Mouse (Mus musculus) gastrocnemius, adult 2 months (tissue): ENCODE measurements at regions not wholly inside any gene's neighbourhood (a gene's known extent, or its start where the extent isn't known, plus 50 kb on each side); places are given as distances from the start of the nearest gene placed in this dataset.
"Not testable (repeated sequence)": the region's sequence is repeated elsewhere in the genome, so short reads cannot be mapped to it uniquely, and the experiment has no call there.

ENCODE experiments used
- DNase-seq: peaks from one replicate; pipeline ENCODE4 v3.0.0; 2022
- H3K27ac ChIP-seq: fragments of 200-600 bp; 2 replicates; pipeline ENCODE4 v1.8.1; 2022; ENCODE audit warnings: mild to moderate bottlenecking
- H3K4me3 ChIP-seq: fragments of 200-600 bp; 2 replicates; pipeline ENCODE4 v1.8.1; 2022; ENCODE audit warnings: mild to moderate bottlenecking, moderate library complexity
- CTCF ChIP-seq: fragments of 200-600 bp; IDR thresholded peaks from 2 replicates; pipeline ENCODE4 v1.8.1; 2022; ENCODE audit warnings: antibody characterized with exemption, mild to moderate bottlenecking, moderate library complexity
- intact Hi-C: fragments of 180-260 bp; cut with DNase I; formaldehyde crosslinking; loops from one replicate; pipeline ENCODE4 v1.15.1; 2025

GRCm38 (mm10) chr2:133761496-133761895, 209.5 kb downstream of the Bmp2 start:
- no peak for TF ChIP-seq CTCF
- intact Hi-C loops, result no loop called here
- H3K4me3 ChIP-seq, result no peak overlapping the region
- no peak overlapping the region for H3K27ac ChIP-seq
- peak; percentile 17 for DNase-seq

DNA sequence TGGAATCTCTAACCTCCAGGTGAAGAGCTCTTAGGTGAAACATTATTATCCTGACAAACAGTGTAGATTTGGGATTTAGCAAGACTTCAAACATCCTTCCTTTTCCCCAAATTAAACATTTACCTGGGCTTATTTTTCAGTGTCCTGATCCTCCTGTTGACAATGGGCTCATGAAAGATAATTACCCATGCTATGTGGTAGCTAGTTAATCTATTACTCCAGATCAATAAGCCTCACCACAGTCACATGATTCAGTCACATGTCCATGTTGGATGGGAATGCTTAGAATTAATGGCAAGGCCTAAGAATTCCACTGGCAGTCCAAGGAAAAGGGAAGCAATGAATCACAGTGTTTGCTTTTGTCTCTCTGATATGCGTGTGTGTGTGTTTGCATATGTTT, 216.6 kb downstream of the Bmp2 start:
- no peak for TF ChIP-seq CTCF
- Histone ChIP-seq H3K4me3 (no peak overlapping the region), H3K27ac (no peak overlapping the region)
- no peak for DNase-seq
- intact Hi-C loops, result no loop called here

DNA sequence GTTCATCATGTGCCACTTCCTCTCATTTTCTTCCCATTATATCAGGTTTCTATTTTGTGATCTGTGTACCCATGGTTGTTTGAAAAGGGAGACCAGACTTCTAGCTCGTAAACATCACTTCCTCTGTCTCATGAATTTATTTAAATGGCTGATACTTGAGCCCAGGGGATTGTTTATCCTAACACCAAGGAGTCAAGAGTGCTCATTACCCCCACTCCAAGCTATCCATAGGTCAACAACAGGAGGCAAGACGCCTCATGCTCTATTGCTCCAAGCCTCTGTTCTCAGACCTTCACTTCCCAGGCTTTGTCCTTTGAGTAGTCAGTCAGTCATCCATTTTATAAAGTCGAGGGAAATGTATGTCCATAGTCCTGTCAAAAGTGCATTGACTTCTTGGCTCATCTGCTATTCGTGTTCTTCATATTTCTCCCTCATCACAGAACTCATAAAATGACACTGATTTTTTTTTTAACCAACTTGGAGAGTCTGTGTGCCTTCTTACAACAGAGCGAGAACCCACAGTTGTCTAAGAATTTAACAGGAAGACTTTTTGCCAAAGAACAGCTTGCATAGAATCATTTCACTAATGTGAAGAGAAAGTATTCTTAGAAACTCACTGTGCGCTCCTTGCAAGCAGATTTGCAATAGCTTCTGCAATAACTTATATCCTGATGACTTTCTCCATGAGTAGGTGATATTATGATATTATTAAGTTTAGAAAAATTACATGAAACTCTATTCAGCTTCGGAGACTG, 231.8 kb downstream of the Bmp2 start:
- DNase-seq, result no peak
- TF ChIP-seq CTCF, result no peak

GRCm38 (mm10) chr2:133791031-133791430, 239.1 kb downstream of the Bmp2 start:
- no peak for TF ChIP-seq CTCF
- intact Hi-C loops, result loop anchor here (5.0 kb wide), 1 partner anchor 691 kb away; no protein-coding TSS in a partner anchor
- H3K27ac ChIP-seq, result no peak overlapping the region
- no peak for DNase-seq
- H3K4me3 ChIP-seq, result no peak overlapping the region

More for the DNA sequence above, 231.8 kb downstream of the Bmp2 start:
- intact Hi-C loops, result no loop called here
- H3K4me3 ChIP-seq, result no peak overlapping the region
- H3K27ac ChIP-seq, result no peak overlapping the region

DNA sequence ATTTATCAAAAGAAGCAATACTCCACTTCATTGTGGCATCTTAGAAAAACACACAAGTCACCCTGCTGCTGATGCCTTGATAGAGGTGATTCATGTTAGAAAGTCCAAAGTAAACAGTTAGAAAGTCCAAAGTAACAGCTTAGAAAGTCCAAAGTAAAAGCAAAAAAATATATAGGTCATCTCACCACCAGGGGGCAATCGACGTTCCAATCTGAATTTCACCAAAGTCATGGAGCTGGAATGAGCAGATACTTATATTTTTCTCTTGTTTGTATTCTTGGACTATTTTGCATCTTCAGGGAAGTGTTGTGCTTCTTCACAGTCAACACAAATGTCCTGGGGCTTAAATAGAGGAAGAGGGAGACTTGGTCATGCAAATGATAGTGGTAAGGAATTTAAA, 241.3 kb downstream of the Bmp2 start:
- no peak for DNase-seq
- Histone ChIP-seq H3K27ac (no peak overlapping the region), H3K4me3 (no peak overlapping the region)
- TF ChIP-seq CTCF, result peak; percentile 55
- intact Hi-C loops, result loop anchor here (5.0 kb wide), 1 partner anchor 689 kb away; no protein-coding TSS in a partner anchor

DNA sequence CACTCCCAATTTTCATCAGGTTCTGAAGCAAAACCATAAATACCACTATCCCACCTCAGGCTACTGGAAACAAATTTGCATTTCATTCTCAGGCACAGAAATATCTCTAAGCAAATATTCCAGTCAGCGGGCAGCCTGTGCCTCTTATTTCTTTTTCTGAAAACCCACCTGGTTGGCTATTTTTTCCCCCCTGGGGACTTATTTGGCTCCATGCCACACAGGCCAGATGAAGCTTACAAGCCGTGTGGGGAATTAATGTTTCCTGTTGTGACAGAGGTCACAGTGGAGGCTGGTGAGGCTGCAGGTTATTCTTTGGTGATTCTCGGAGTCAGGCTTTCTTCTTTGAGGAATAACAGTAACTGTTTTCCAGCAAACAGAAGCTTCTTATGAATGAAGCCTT, 250.7 kb downstream of the Bmp2 start:
- Histone ChIP-seq H3K4me3 (no peak overlapping the region), H3K27ac (no peak overlapping the region)
- intact Hi-C loops, result no loop called here
- DNase-seq, result no peak
- TF ChIP-seq CTCF, result no peak

DNA sequence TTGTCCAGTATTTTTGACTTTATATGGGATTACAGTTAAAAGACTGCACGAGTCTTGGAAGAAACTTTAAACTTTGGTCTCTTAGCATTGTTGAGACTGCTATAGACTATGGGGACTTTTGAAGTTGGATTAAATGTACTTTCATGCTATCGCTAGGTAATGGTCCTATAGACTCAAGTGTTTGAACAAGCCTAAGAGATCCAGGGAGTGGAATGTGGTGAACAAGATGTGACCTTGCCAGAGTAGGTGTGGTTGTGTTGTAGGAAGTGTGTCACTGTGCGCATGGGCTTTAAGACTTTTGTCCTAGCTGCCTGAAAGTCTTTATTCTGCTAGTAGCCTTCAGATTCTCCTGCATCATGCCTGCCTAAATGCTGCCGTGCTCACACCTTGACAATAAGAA, 269.5 kb downstream of the Bmp2 start:
- no peak overlapping the region for H3K27ac ChIP-seq
- intact Hi-C loops, result no loop called here
- DNase-seq, result no peak
- H3K4me3 ChIP-seq, result no peak overlapping the region
- no peak for TF ChIP-seq CTCF

DNA sequence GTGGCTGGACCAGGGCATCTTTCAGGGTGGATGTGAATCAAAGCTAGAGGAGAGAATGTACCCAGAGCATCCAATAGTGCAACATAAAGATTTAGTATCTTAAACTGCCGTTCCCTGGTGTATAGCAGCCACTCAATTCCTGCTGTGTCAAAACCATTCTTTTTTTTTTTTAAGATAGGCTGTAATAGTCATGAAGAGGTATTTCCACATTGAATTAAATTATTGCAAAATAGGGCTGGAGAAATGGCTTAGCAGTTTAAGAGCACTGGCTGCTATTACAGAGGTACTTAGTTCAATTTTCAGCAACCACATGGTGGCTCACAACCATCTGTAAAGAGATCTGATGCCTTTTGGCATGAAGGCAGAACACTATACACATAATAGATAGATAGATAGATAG, 277.4 kb downstream of the Bmp2 start:
- TF ChIP-seq CTCF, result no peak
- DNase-seq, result no peak
- intact Hi-C loops, result no loop called here
- Histone ChIP-seq H3K27ac (no peak overlapping the region), H3K4me3 (no peak overlapping the region)

- no peak for TF ChIP-seq CTCF
- intact Hi-C loops, result no loop called here
- Histone ChIP-seq H3K4me3 (no peak overlapping the region), H3K27ac (no peak overlapping the region)
- DNase-seq, result no peak
These were observed 298.5 kb downstream of the Bmp2 start for GRCm38 (mm10) chr2:133850485-133850884.

DNA sequence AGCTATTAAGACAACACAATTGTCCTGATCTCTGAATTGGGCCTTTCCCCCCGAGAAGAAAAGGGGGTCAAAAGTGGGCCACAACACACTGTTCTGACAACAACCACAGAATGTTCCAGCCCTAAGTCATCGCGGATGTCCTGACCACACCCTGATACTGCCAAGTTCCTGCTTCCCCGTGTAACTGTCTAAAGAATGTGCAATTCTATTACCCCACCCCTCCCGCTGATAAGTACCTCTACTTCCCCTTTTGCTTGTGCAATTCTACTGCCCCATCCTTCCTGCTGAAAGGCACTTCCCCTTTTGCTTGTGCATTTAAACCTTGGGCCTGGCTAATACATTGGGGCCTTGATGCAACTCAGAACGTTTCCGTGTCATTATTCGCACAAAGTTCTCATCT, 323.0 kb downstream of the Bmp2 start:
- DNase-seq, intact Hi-C loops, H3K27ac ChIP-seq, H3K4me3 ChIP-seq: not testable (repeated sequence)

- H3K27ac ChIP-seq, result no peak overlapping the region
- no peak for DNase-seq
- no peak for TF ChIP-seq CTCF
- H3K4me3 ChIP-seq, result no peak overlapping the region
- intact Hi-C loops, result no loop called here
These were observed 331.7 kb downstream of the Bmp2 start for GRCm38 (mm10) chr2:133883682-133884081.

GRCm38 (mm10) chr2:133906269-133906668, 354.3 kb downstream of the Bmp2 start:
- no peak for TF ChIP-seq CTCF
- no peak overlapping the region for H3K27ac ChIP-seq
- H3K4me3 ChIP-seq, result no peak overlapping the region
- DNase-seq, result no peak
- intact Hi-C loops, result no loop called here
